Mouse (Mus musculus): ENCODE measurements at regions not wholly inside any gene's neighbourhood (a gene's known extent, or its start where the extent isn't known, plus 50 kb on each side); places are given as distances from the start of the nearest gene placed in this dataset.

- Histone ChIP-seq H3K4me1 (ENCODE audit: control insufficient read depth in 1 of 2, insufficient read depth in 2 of 2, low read length in 2 of 2) (no peaks in the 10 kb centered on the region), H3K4me3 (ENCODE audit: control insufficient read depth in 1 of 2, insufficient read depth in 1 of 2, low read depth in 2 of 2, low read length in 2 of 2) (no peak overlapping the region), H3K36me3 (ENCODE audit: control insufficient read depth in 1 of 2, insufficient read depth in 2 of 2, low read length in 2 of 2) (no peaks in the 10 kb centered on the region), H3K27ac (ENCODE audit: control insufficient read depth, low read depth, low read length) (no peak overlapping the region), H3K9ac (ENCODE audit: control insufficient read depth, low read depth, low read length, poor library complexity, severe bottlenecking) (no peak overlapping the region), H3K9me3 (replicated peaks; ENCODE audit: insufficient read depth, low read length) (no peaks in the 10 kb centered on the region), H3K79me2 (ENCODE audit: control insufficient read depth, insufficient read depth, low read length, poor library complexity) (no peaks in the 10 kb centered on the region), H3K27me3 (ENCODE audit: control insufficient read depth in 1 of 2, insufficient read depth in 2 of 2, low read length in 2 of 2) (no peaks in the 10 kb centered on the region)
- no peak for DNase-seq (ENCODE audit: low read depth, low spot score)
- TF ChIP-seq CTCF (IDR thresholded peaks at IDR 0.05 in 2 of 3, conservative IDR thresholded peaks at IDR 0.05 in 1 of 3; ENCODE audit: control insufficient read depth in 1 of 3, insufficient read depth in 1 of 3, low read depth in 2 of 3, low read length in 3 of 3, poor library complexity in 1 of 3, severe bottlenecking in 1 of 3) (no peak), POLR2AphosphoS5 (IDR thresholded peaks at IDR 0.05; ENCODE audit: borderline replicate concordance, low read depth, low read length) (no peak), ETS1 (IDR thresholded peaks at IDR 0.05; ENCODE audit: low read depth, low read length) (no peak), UBTF (IDR thresholded peaks at IDR 0.05; ENCODE audit: borderline replicate concordance, insufficient read depth, low read depth, low read length) (no peak), MYC (IDR thresholded peaks at IDR 0.05; ENCODE audit: low read depth, low read length) (no peak), USF1 (IDR thresholded peaks at IDR 0.05; ENCODE audit: low read depth, low read length) (no peak), MYB (IDR thresholded peaks at IDR 0.05; ENCODE audit: low read depth, low read length) (no peak), HCFC1 (IDR thresholded peaks at IDR 0.05; ENCODE audit: low read depth, low read length) (no peak), GABPA (IDR thresholded peaks at IDR 0.05; ENCODE audit: low read depth, low read length) (no peak), ZMIZ1 (IDR thresholded peaks at IDR 0.05; ENCODE audit: low read depth, low read length) (no peak), RCOR1 (IDR thresholded peaks at IDR 0.05; ENCODE audit: low read depth, low read length) (no peak)
Observed at GRCm38 (mm10) chr2:162718466-162718865, 57.5 kb upstream of the Ptprt start.

- Histone ChIP-seq H3K4me1 (ENCODE audit: control insufficient read depth in 1 of 2, insufficient read depth in 2 of 2, low read length in 2 of 2) (no peaks in the 10 kb centered on the region), H3K9me3 (replicated peaks; ENCODE audit: insufficient read depth, low read length) (no peaks in the 10 kb centered on the region), H3K4me3 (ENCODE audit: control insufficient read depth in 1 of 2, insufficient read depth in 1 of 2, low read depth in 2 of 2, low read length in 2 of 2) (no peak overlapping the region), H3K36me3 (ENCODE audit: control insufficient read depth in 1 of 2, insufficient read depth in 2 of 2, low read length in 2 of 2) (no peaks in the 10 kb centered on the region), H3K79me2 (ENCODE audit: control insufficient read depth, insufficient read depth, low read length, poor library complexity) (no peaks in the 10 kb centered on the region), H3K9ac (ENCODE audit: control insufficient read depth, low read depth, low read length, poor library complexity, severe bottlenecking) (no peak overlapping the region), H3K27ac (ENCODE audit: control insufficient read depth, low read depth, low read length) (no peak overlapping the region), H3K27me3 (ENCODE audit: control insufficient read depth in 1 of 2, insufficient read depth in 2 of 2, low read length in 2 of 2) (no peaks in the 10 kb centered on the region)
- no peak for DNase-seq (ENCODE audit: low read depth, low spot score)
- no peak for TF ChIP-seq TAL1 (IDR thresholded peaks at IDR 0.05; ENCODE audit: low read length)
- TF ChIP-seq POLR2A (IDR thresholded peaks at IDR 0.05; ENCODE audit: control insufficient read depth in 1 of 2, insufficient read depth in 1 of 2, low read depth in 1 of 2, low read length in 2 of 2, poor library complexity in 1 of 2), result no peak
- no peak for TF ChIP-seq KAT2A (conservative IDR thresholded peaks at IDR 0.05; ENCODE audit: low read depth, low read length)
- TF ChIP-seq RAD21 (IDR thresholded peaks at IDR 0.05; ENCODE audit: low read depth, low read length), result no peak
- no peak for TF ChIP-seq ZC3H11A (IDR thresholded peaks at IDR 0.05; ENCODE audit: low read depth, low read length)
- no peak for TF ChIP-seq EP300 (IDR thresholded peaks at IDR 0.05; ENCODE audit: low read depth in 1 of 2, low read length in 2 of 2)
- TF ChIP-seq RCOR1 (IDR thresholded peaks at IDR 0.05; ENCODE audit: low read depth, low read length), result no peak
- no peak for TF ChIP-seq HCFC1 (IDR thresholded peaks at IDR 0.05; ENCODE audit: low read depth, low read length)
- no peak for TF ChIP-seq ZKSCAN1 (IDR thresholded peaks at IDR 0.05; ENCODE audit: low read depth, low read length)
- TF ChIP-seq GABPA (IDR thresholded peaks at IDR 0.05; ENCODE audit: low read depth, low read length), result no peak
- no peak for TF ChIP-seq CHD2 (IDR thresholded peaks at IDR 0.05; ENCODE audit: low read length)
- TF ChIP-seq UBTF (IDR thresholded peaks at IDR 0.05; ENCODE audit: borderline replicate concordance, insufficient read depth, low read depth, low read length), result no peak
- no peak for TF ChIP-seq E2F4 (IDR thresholded peaks at IDR 0.05; ENCODE audit: borderline replicate concordance, low read depth, low read length)
- no peak for TF ChIP-seq GATA1 (IDR thresholded peaks at IDR 0.05; ENCODE audit: low read depth, low read length)
- TF ChIP-seq SMC3 (IDR thresholded peaks at IDR 0.05; ENCODE audit: low read depth, low read length), result no peak
- TF ChIP-seq USF1 (IDR thresholded peaks at IDR 0.05; ENCODE audit: low read depth, low read length), result no peak
- no peak for TF ChIP-seq TBP (IDR thresholded peaks at IDR 0.05; ENCODE audit: low read depth, low read length)
- no peak for TF ChIP-seq MYC (IDR thresholded peaks at IDR 0.05; ENCODE audit: low read depth, low read length)
- no peak for TF ChIP-seq MXI1 (IDR thresholded peaks at IDR 0.05; ENCODE audit: low read depth, low read length)
Observed at GRCm38 (mm10) chr2:162714976-162715375, 54.0 kb upstream of the Ptprt start.
